Mouse (Mus musculus): Measurements from ENCODE around the gene Metap2.
A peak's percentile ranks its signal among the peaks of the same experiment; 100 is the strongest.
"Not testable (repeated sequence)": the region's sequence is repeated elsewhere in the genome, so short reads cannot be mapped to it uniquely, and the experiment has no call there.

The Metap2 gene

DNA sequence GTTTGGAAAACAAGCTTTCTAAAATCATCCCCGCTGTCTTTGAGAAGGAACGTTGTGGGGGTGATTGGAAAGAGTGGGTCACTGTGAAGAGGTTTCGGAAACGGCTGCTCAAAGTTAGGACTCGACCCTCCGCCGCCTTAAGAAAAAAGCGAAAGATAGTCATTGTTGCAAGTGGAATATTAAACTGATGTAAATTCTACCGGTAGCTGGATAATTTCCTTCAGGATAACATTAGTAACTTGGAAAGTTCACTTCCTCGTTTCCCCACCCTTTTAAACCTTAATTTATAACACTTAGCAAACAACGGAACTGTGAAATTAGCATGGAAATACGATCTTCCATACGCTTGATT is 62.5 kb downstream of the Metap2 start:
- DNase-seq = no peak

DNA sequence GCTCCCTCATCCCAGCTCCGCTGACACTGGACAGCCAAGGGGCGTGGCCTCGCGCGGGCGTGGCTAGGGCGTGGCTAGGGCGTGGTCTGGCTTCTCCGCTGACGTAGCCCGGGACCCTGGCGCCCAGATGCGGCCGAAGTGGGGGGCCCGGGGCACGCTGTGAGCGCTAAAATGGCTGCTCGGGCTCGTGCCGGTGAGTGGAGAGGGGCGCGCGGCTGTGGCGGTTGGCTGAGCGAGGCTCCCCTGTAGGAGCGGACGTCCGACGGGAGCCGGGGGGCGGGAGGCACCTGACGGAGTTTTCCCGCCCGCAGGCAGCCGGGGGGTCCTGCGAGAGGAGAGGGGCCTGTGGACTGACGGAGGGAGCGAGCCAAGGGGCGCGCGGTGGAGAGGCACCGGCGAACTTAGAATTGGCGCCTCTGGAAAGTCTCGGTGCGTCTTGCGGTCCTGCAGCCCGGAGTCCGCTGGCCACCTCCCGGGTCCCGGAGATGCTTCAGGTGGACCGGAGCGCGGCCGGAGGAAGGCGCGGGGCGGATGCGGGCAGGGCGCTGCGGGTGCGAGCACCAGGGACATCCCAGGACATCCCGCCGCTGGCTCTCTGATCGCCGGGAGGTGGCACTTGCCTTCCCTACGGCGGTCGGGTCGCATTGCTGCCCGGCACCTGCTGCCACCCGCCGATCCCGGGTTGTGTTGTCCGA is 63.0 kb downstream of the Metap2 start:
- peak; percentile 62 to 66 for DNase-seq

DNA sequence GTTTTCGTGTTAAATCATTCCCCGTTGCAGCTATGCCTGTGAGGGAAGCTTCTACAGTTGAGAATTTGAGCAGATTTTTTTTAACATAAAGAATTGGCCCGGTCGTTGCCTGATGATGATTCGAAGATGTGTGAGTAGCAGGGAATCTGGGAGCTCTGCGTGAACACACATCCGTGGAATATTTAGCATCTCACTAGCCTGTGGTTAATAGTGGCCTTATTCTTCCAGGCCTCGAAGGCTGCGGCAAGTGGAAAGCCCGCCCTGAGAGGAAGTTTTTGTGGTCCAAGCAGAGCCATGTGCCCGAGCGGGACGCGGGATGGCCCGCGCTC is 63.6 kb downstream of the Metap2 start:
- DNase-seq = no peak

DNA sequence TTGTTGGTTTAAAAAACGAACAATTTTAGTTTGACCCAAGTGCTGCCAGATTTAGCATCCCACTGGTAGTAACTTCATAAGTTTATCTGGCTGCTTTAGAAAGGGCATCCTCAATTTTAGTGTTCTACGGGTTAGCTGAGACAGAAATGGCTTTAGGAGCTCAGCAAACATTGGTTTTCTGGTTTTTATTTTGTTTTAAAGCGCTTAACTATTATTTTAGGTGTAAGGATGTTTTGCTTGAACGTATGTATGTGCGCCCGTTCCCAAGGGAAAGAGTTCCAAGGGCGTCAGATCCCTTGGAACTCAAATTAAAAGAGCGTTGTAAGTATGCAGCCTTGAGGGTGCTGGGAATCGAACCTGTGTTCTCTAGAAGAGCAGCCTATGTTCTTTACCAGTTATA is 64.1 kb downstream of the Metap2 start:
- DNase-seq = no peak

DNA sequence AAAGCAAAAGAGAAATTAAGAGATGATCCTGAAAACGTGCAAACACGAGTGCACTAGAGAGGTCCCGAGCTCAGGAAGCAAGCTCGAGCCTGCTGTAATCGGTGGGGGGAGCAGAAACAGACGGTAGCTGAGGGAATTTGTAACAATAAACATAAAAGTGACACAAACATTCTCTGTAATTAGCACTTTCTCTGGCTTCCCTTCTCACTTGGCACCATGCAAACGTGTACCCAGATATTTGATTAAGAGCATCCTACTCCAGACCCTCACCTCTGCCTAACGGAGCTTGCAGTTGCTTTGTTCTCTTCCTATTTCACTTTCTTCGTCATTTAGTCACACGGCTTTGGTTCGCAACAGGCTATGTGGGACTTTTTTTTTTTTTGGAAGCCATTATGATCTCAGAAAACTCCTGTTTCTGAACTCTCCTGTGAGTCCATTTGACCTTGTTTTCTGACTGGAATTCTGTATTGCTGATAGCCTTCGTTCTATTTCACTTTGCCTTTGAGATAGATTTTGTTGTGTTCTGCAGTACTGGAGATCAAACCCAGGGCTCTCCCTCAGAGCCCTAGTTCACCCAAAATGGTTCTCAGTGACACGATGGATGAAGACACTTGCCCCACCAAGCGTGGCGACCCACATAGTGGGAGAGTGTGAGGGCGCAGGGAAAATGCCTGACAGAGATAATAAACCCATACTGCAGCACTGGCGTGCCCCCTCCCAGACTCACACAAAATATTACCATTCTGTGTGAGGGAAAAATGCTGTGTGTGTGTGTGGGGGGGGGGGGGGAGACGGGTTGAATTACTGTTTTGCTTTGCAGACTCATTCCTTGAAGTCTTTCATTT is 64.9 kb downstream of the Metap2 start:
- peak; percentile 11 to 26 for DNase-seq

DNA sequence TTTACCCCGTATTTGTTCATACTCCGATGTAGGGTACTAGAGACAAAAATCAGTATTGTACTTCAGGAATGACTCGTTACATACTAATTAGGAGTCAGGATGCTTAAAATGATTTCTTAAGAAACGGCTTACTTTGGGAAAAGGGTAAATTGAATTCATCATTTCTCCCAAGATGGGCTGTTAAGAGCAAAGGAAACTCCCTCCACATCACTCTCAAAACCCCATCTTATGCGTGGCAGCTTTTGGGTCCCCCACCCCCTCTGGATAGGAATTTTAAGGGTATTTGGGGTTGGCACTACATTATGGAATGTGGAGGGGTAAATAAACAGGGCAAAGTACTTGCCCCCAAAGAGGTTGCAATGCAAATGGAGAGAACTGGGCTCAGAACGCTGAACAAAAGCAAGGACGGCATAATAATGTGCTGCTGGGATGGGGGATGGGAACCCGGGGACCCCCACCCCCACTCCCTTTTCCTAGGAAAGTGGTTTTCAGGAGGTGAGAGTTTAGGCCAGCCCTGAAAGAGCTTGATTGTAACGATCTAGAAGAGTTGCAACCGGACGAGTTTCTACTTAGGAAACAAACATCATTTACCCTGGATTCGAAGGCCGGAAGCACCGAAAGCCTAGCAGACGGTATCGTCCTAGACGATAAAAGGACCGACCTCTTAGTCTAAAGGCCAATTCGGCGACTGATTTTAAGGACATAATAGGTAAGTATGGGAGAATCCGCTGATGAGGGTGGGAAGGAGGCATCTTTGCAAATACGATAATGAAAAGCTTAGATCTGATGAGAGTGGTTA is 65.8 kb downstream of the Metap2 start, which contains the start of gene Usp44:
Gene Usp44 (plus strand): TSS at position 625 of the 799 bp plus-strand sequence.
- DNase-seq = no peak

DNA sequence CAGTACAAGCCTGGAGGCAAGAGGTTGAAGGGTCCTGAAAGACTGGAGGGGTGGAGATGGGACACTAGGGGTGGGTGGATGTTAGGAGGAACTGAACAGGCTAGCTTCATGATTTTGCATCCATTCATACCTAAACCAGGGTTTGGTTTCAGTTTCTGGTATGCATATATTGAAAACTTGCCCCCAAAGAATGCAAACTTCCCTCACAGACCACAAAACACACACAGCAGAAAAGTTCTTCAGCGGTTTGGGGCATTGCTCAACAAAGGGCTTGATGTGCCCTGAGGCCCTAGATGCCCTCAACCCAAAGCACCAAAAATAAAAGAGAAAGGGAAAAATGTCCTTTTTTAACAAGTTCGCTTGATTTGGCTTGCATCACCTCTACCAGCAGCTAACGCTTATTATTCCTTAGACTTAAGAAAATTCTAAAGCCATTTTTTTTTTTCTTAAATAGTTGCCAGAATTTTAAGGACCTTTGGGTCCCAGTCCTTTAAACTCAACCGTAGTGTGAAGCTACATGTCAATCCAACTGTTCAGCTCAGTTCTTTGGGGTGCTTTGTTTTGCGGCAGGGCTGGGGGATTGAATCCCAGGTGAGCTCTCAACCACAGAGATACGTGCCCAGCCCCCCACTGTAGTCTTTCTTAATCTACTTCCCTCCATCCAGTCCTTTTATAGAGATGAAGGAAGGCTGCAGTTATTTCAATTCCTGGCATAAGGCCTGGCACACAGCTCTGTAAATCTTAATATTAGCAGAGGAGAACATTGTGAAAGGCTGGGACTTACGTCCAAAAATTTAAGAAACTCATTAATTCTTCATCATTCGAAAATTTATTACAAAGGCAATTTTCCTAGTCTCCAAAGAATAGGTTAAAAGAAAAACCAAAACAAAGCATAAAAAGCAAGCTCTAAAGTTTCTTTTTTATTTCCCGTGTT is 66.7 kb downstream of the Metap2 start:
- no peak for DNase-seq

DNA sequence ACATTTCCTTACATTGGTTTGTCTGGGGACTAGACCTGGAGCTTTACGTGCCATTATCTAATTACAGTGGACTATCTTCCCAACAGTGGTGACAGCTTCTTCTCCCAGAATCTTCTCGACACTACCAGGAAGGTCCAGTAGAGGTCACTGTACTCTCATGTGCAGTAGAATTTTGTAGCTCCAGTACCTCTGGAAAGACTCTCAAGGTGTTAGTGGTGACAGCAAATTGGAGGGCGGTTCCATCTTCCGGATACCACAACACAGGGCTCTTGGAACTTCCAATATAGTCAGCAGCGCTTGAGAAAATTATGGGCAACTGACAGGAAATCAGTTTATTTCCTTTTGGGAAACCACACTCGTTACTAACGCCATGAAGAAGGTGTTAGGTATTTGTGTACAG is 78.2 kb downstream of the Metap2 start:
- peak; percentile 54 to 57 for DNase-seq

DNA sequence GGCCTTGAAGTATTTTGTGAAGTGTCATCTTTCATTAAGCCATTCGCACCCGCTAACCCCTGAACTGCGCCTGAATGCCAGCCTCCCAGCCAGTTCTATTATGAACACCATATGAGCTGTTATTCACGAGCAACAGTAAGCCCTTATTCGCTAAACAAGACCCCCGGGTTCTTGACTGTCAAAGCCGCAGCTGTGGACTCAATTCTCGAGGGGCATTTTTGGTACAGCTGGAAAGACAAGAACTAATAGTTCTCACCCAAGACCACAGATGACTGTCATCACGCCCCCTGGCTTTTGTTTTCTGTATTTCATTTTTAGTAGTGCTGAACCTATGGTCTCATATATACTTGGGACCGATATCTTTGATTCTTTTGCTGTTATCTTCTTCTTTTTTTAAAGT is 83.1 kb downstream of the Metap2 start:
- no peak for DNase-seq

DNA sequence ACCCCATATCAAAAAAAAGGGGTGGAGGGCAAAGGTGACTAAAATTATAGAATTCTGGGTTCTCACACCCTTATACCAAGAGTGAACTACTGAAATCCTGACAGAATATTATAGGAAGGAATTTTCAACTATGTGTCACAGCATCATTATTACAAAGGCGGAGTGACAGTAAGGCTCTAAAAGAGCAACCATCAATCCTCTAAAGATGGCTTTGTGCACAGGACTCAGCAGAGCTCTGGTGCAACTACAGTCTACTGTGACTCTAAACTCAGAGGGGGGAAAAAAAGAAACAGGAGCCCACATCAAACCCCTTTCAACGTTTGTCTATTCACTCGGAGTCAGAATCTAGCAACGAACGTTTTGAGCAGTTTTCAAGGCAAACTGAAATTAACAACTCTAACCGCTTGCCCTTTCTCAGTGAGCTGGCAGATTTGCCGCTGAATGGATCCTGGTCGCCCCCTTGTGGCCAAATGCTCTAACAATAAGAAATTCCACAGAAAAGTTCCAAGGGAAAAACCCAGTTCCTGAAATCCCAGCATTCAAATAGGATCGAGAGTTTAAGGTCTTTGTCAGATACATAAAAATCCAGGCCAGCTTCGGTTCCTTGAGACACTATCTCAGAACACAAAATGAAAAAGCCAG is 84.0 kb downstream of the Metap2 start:
- peak; percentile 48 to 52 for DNase-seq

DNA sequence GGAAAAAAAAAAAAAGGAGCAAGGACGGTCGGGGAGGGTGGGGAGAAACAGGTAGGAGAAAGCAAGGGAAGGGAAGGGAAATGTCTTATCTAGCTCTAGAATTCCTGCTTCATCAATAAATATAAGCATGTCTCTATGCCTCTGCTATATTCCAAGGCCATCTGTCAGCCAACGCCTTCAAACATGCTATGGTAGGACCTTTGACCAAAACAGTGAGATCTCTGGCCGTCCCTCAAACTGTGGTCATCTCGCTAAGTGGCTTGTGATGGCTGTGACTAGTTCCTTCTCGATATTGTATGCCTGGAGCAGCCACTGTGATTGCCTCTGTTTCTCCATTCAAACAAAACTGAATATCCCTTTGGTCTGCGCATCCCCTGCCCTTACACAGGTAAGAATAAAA is 84.8 kb downstream of the Metap2 start:
- DNase-seq = no peak

DNA sequence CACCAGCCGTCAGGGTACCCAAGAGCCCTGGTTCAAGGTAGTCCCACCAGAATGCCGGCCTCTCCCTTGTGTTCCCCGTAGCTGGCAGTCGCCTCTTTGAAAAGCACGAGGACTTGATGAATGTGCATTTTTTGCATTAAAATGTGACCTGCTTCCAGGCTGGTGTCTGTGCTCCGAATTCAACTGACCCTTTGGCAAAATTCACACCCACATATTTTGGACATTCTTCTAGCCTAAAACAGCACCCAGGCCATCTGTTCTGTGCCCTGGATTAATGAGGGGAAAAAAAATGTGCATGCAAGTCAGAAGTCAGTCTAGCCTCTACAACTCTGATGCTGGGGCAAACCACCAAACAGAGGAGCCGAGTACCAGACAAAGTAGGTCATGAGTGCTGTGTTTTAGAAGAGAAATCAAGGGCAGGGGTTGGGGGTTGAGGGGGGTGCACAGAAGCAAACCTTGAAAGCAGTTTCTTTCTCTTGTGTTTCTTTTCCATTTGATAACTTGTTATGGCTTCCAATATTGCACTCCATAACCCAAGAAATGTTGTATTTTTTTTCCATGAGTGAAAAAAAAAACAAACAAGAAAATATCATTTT is 86.2 kb downstream of the Metap2 start:
- DNase-seq = no peak

DNA sequence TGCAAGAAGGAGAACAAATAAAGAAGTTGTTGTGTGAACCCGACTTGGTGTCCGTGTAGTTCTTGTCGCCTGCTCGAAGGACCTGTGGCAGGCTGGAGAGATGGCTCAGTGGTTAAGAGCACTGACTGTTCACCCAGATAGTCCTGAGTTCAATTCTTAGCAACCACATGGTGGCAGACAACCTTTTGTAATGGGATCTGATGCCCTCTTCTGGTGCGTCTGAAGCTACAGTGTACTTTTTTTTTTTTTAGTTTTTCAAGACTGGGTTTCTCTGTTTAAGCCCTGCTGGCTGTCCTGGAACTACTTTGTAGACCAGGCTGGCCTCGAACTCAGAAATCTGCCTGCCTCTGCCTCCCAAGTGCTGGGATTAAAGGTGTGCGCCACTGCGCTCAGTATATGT is 87.5 kb downstream of the Metap2 start:
- not testable (repeated sequence) for DNase-seq

Data from B cell, adult 2 months (primary cell).